Mouse (Mus musculus) adrenal gland, adult 8-10 months (tissue): Measurements from ENCODE around the gene D2hgdh. TPM values are rescaled to one million over a fixed set of nuclear protein-coding genes. Genes with fewer than 3 reads are reported as not detected.

Source experiments
- total RNA-seq, 4 experiments: library from RNA; stranded (reverse); gene quantifications; 2 replicates each; pipeline ENCODE4 v1.2.4; 2022

D2hgdh gene
- total RNA-seq, 4 experiments from 2014 or later = 66.1 to 75.9 (median 74.2) TPM

Other genes starting within 250 kb of the D2hgdh start
- gene Stk25, start 166.2 kb upstream of the D2hgdh start, total RNA-seq = 100 to 1,000 TPM; 135 to 201 (median 170) TPM
- gene Bok, start 139.2 kb upstream of the D2hgdh start, total RNA-seq = 10 to 100 TPM in 3 of 4 experiments, 1 to 10 TPM in 1; 9.1 to 13.5 (median 11.1) TPM
- 100 to 1,000 TPM in 2 of 4 experiments, 10 to 100 TPM in 2; 80.6 to 135 (median 109) TPM for gene Atg4b, start 73.4 kb upstream of the D2hgdh start, total RNA-seq
- gene Thap4, start 70.0 kb upstream of the D2hgdh start, total RNA-seq = 10 to 100 TPM; 45.0 to 54.2 (median 51.8) TPM
- gene Dtymk, start 23.0 kb upstream of the D2hgdh start, total RNA-seq = 10 to 100 TPM; 60.0 to 89.7 (median 75.5) TPM
- gene Ing5, start 20.9 kb upstream of the D2hgdh start, total RNA-seq = 10 to 100 TPM; 16.6 to 21.9 (median 20.8) TPM
- under 1 TPM in 1 of 4 experiments, not detected in 3; 0.44 TPM for gene Gal3st2, start 36.4 kb downstream of the D2hgdh start, total RNA-seq
- under 1 TPM in 3 of 4 experiments, not detected in 1; 0.20 to 0.45 (median 0.30) TPM for gene Gal3st2b, start 93.4 kb downstream of the D2hgdh start, total RNA-seq
- under 1 TPM; 0.06 to 0.16 (median 0.11) TPM for gene Gal3st2c, start 165.6 kb downstream of the D2hgdh start, total RNA-seq
- gene Neu4, start 195.5 kb downstream of the D2hgdh start, total RNA-seq = not detected
- under 1 TPM in 2 of 4 experiments, not detected in 2; 0.18 to 0.42 TPM for gene Pdcd1, start 227.6 kb downstream of the D2hgdh start, total RNA-seq